Mouse (Mus musculus) heart, postnatal 25 days (tissue): ENCODE measurements around the gene Micu1. TPM values are rescaled to one million over a fixed set of nuclear protein-coding genes. Genes with fewer than 3 reads are reported as not detected.

Experiments
- DNase-seq: peaks from one replicate; pipeline ENCODE4 v3.0.0; 2022; ENCODE audit warnings: low spot score
- intact Hi-C: fragments of 180-260 bp; cut with DNase I; formaldehyde crosslinking; loops from one replicate; pipeline ENCODE4 v1.15.1; 2025
- total RNA-seq, 2 experiments: library from RNA; stranded (reverse); gene quantifications; 2 replicates each; pipeline ENCODE4 v1.2.3; 2021

The Micu1 gene
- total RNA-seq, 2 experiments from 2014 or later, result 18.8 to 24.9 TPM

GRCm38 (mm10) chr10:59771375-59772048 lies 69.2 kb downstream of the Micu1 start:
- intact Hi-C loops, result no loop called here
- no peak for DNase-seq

- no peak for DNase-seq
- intact Hi-C loops, result no loop called here
Measured at GRCm38 (mm10) chr10:59772049-59772397, 69.7 kb downstream of the Micu1 start.

- DNase-seq, result no peak
- intact Hi-C loops, result no loop called here
Measured at GRCm38 (mm10) chr10:59773441-59774140, 71.3 kb downstream of the Micu1 start.

GRCm38 (mm10) chr10:59774141-59774534 lies 71.9 kb downstream of the Micu1 start:
- intact Hi-C loops, result no loop called here

GRCm38 (mm10) chr10:59777246-59777645 lies 75.0 kb downstream of the Micu1 start:
- intact Hi-C loops, result no loop called here
- no peak for DNase-seq

More at GRCm38 (mm10) chr10:59774141-59774534, 71.9 kb downstream of the Micu1 start:
- DNase-seq, result no peak

GRCm38 (mm10) chr10:59778137-59778710 lies 75.9 kb downstream of the Micu1 start:
- intact Hi-C loops, result no loop called here

GRCm38 (mm10) chr10:59780698-59781097 lies 78.4 kb downstream of the Micu1 start:
- intact Hi-C loops, result no loop called here
- DNase-seq, result no peak

More at GRCm38 (mm10) chr10:59778137-59778710, 75.9 kb downstream of the Micu1 start:
- no peak for DNase-seq

GRCm38 (mm10) chr10:59781205-59781931 lies 79.1 kb downstream of the Micu1 start:
- DNase-seq, result no peak
- intact Hi-C loops, result no loop called here

- no peak for DNase-seq
- intact Hi-C loops, result no loop called here
Measured at GRCm38 (mm10) chr10:59784731-59785685, 82.7 kb downstream of the Micu1 start.

GRCm38 (mm10) chr10:59786289-59786688 lies 84.0 kb downstream of the Micu1 start:
- no peak for DNase-seq
- intact Hi-C loops, result no loop called here

- intact Hi-C loops, result no loop called here
- DNase-seq, result no peak
Measured at GRCm38 (mm10) chr10:59787140-59787800, 85.0 kb downstream of the Micu1 start.

GRCm38 (mm10) chr10:59787870-59788269 lies 85.6 kb downstream of the Micu1 start:
- intact Hi-C loops, result no loop called here
- no peak for DNase-seq

- intact Hi-C loops, result no loop called here
- no peak for DNase-seq
Measured at GRCm38 (mm10) chr10:59790291-59790929, 88.1 kb downstream of the Micu1 start.

GRCm38 (mm10) chr10:59791896-59792295 lies 89.6 kb downstream of the Micu1 start:
- intact Hi-C loops, result no loop called here
- DNase-seq, result no peak

- intact Hi-C loops, result no loop called here
- no peak for DNase-seq
Measured at GRCm38 (mm10) chr10:59792575-59793176, 90.4 kb downstream of the Micu1 start.

- intact Hi-C loops, result no loop called here
- DNase-seq, result no peak
Measured at GRCm38 (mm10) chr10:59793454-59793853, 91.2 kb downstream of the Micu1 start.

GRCm38 (mm10) chr10:59795085-59795484 lies 92.8 kb downstream of the Micu1 start:
- intact Hi-C loops, result no loop called here
- no peak for DNase-seq

GRCm38 (mm10) chr10:59795902-59796301 lies 93.6 kb downstream of the Micu1 start:
- intact Hi-C loops, result no loop called here
- DNase-seq, result no peak
